Mouse (Mus musculus) megakaryocyte, embryonic 14.5 days (primary cell): ENCODE data around the gene Dcaf4.

Experiments used
- FLI1 ChIP-seq: IDR thresholded peaks from 2 replicates; pipeline ENCODE4 v1.6.1; 2012; ENCODE audit warnings: low read length, inconsistent platforms, mixed read lengths
- GATA1 ChIP-seq: IDR thresholded peaks from 3 replicates; pipeline ENCODE4 v1.6.1; 2012; ENCODE audit warnings: mixed read lengths, low read length, inconsistent platforms, borderline replicate concordance

- TF ChIP-seq GATA1 (no peak), FLI1 (no peak)
Measured at GRCm38 (mm10) chr12:83512783-83513182, 7.5 kb upstream of the Dcaf4 start.
